Mouse (Mus musculus) lung, adult 2 months (tissue): ENCODE results near the gene Nos1ap.

ENCODE experiments used
- CTCF ChIP-seq: fragments of 200-500 bp; IDR thresholded peaks from 2 replicates; pipeline ENCODE4 v1.5.1; 2011; ENCODE audit warnings: mild to moderate bottlenecking, low read length, control low read depth; ENCODE audit not compliant: insufficient read depth
- POLR2A ChIP-seq: fragments of 200-500 bp; IDR thresholded peaks from 2 replicates; pipeline ENCODE4 v1.6.1; 2011; ENCODE audit warnings: low read depth, mild to moderate bottlenecking, control low read depth, low read length, borderline replicate concordance; ENCODE audit errors: extremely low read depth

- TF ChIP-seq CTCF (no peak), POLR2A (no peak)
Measured at GRCm38 (mm10) chr1:170325277-170325676, 264.4 kb downstream of the Nos1ap start.
